Mouse (Mus musculus) testis, adult 10 weeks (tissue): ENCODE data around the gene Lrrc46. TPM values are rescaled to one million over a fixed set of nuclear protein-coding genes. Genes with fewer than 3 reads are reported as not detected.

ENCODE experiments used
- polyA plus RNA-seq: library from polyadenylated mRNA; stranded (reverse); fragments of 350-450 nt; fragmentation: Illumina TruSeq; extraction: RNeasy Lipid Tissue Mini Kit (QIAGEN cat#74804); gene quantifications from one replicate; pipeline ENCODE4 v1.2.3, GENCODE M21; 2014; ENCODE audit warnings: low read depth, low replicate concordance

Gene Lrrc46
- 311 TPM for polyA plus RNA-seq

GRCm38 (mm10) chr11:97041022-97041899 lies at the start of gene Lrrc46, which contains the start of gene Mrpl10:
TSS of gene Lrrc46 (minus strand) at chr11:97041407.
TSS of gene Mrpl10 (plus strand) at chr11:97041560.

DNA sequence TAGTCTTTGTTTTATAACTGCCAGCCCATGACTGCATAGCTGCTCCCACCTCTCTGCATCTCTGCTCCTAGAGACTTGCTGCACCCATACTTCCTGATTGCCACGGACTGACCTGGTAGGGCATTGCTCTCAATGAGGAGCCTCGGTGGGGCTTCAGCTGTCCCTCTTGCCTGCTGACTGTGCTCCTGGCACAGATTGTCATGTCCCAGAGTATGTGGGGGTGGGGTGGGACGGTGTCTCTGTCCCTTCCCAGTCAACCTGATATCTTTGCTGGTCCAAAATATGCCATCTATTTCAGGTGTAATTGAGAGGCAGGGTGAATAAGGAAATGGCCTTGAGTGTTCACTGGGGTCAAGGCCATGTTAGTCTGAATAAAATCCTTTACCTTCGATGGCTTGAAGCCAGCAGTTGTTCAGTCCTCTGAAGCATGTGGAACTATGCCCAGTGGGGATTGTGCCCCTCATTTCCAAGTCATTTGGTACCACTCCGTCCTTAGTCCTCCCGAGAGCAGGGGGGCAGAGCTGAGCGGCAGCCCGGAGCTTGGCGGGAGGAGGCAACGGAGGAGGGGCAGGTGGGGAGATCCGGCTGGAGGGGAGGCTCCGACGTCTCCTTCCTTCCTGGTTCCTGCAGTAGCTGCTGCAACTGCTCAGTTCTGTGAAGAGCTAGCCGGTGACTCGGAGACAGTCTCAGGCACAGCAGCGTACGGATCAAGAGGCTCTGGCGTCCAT lies 9.2 kb upstream of the Lrrc46 start, which contains the start of gene Osbpl7:
TSS of gene Osbpl7 (plus strand) at position 413 of the 728 bp plus-strand sequence.

GRCm38 (mm10) chr11:97029686-97030417 lies 11.4 kb downstream of the Lrrc46 start, which contains the start of gene Scrn2:
TSS of gene Scrn2 (plus strand) at chr11:97029938.

DNA sequence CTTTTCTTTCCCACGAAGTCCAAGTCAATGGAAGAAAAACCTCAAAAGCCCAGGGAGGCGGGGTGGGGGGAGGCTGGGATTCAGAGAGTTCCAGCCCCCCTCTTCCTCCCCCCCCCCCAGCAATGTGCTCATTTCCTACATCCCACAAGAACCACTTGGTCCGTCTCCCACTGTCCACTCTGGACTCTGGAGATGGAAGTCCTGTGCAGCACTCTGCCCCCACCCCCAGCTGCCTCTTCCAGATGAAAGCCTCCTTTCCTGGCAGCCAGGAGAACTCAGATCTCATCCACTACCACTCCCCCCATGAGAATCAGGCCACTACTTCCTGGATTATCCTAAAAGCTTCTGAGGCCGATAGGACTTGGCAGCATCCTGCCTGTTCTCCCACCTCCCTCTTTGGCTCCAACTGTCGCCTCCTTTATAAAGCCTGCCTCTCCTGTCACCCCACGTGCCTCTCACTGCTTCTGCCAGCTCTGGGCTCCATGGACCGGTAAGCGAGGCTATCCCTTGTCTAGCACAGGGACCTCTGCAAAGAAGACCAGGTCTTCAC lies 28.0 kb downstream of the Lrrc46 start, which contains the start of gene Sp6:
TSS of gene Sp6 (plus strand) at position 274 of the 550 bp plus-strand sequence.

Other genes with a start within 250 kb of the Lrrc46 start
- gene Nfe2l1, start 211.4 kb downstream of the Lrrc46 start, polyA plus RNA-seq, result 24.3 TPM
- 4.2 TPM for gene Copz2, start 191.5 kb downstream of the Lrrc46 start, polyA plus RNA-seq
- gene Cdk5rap3, start 124.9 kb downstream of the Lrrc46 start, polyA plus RNA-seq, result 41.9 TPM
- gene Prr15l, start 113.3 kb downstream of the Lrrc46 start, polyA plus RNA-seq, result 0.52 TPM
- 0.91 TPM for gene Pnpo, start 97.4 kb downstream of the Lrrc46 start, polyA plus RNA-seq
- 4.1 TPM for gene Sp2, start 58.4 kb downstream of the Lrrc46 start, polyA plus RNA-seq
- gene Sp6, start 28.0 kb downstream of the Lrrc46 start, polyA plus RNA-seq, result 0.07 TPM
- not detected for gene Scrn2, start 11.5 kb downstream of the Lrrc46 start, polyA plus RNA-seq
- gene Mrpl10, start 153 bp upstream of the Lrrc46 start, polyA plus RNA-seq, result 8.1 TPM
- 0.88 TPM for gene Osbpl7, start 9.2 kb upstream of the Lrrc46 start, polyA plus RNA-seq
- gene Tbx21, start 73.9 kb upstream of the Lrrc46 start, polyA plus RNA-seq, result not detected
- not detected for gene Tbkbp1, start 110.1 kb upstream of the Lrrc46 start, polyA plus RNA-seq
- gene Kpnb1, start 146.5 kb upstream of the Lrrc46 start, polyA plus RNA-seq, result 110 TPM
- gene Npepps, start 239.2 kb upstream of the Lrrc46 start, polyA plus RNA-seq, result 135 TPM